In the genomic region with DNA sequence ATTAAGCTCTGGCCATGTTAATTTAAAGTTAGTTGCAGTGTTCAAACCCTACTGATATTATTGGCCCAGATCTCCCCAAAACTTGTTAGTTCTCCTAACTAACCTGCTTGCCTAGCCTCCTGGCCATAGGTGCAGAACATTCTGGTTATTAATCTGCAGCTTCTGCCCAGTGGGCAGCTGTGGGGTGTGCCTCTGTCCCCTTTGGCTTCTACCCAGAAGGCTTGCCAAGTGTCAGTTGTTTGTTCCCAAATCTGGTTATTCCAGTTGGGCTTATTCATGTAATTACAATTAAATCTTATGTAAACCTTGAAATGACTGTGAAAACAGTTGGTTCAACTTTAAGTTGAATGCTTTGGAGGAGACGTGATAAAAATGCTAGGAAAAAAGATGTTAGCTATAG, we compare ENCODE assay signal across 13 mouse cellular contexts. TPM values are rescaled to one million over a fixed set of nuclear protein-coding genes. Genes with fewer than 3 reads are reported as not detected.
DNase-seq lines count a peak whose midpoint lies in the region; ATAC-seq lines count a peak whose summit lies in the region.
"Had no signal": no experiment of that assay in that cellular context is flagged by ENCODE, and none has a peak within 500 bp of the region (broad histone marks: within the 10 kb centered on the region; RNA-seq: fewer than 3 reads in every experiment).

No protein-coding gene starts in this region.

- H3K36me3 ChIP-seq in megakaryocyte, embryonic 14.5 days (replicated peaks; ENCODE audit: low read length), result peaks cover 63% of the 10 kb centered on the region
- no peaks in the 10 kb centered on the region for H3K36me3 ChIP-seq in stomach, embryonic 16.5 days (ENCODE audit: control insufficient read depth, insufficient read depth, low read length)
- H3K36me3 ChIP-seq: lung, embryonic 15.5 days; neural tube, embryonic 13.5 days had no signal

- no peaks in the 10 kb centered on the region for H3K9me3 ChIP-seq in megakaryocyte, embryonic 14.5 days
- H3K9me3 ChIP-seq in stomach, embryonic 16.5 days (replicated peaks; ENCODE audit: control insufficient read depth, low read length), result no peaks in the 10 kb centered on the region
- H3K9me3 ChIP-seq: lung, embryonic 15.5 days; neural tube, embryonic 13.5 days had no signal

- peaks cover 80% of the 10 kb centered on the region for H3K4me1 ChIP-seq in megakaryocyte, embryonic 14.5 days
- peaks cover 35% of the 10 kb centered on the region for H3K4me1 ChIP-seq in stomach, embryonic 16.5 days (ENCODE audit: control insufficient read depth, insufficient read depth, low read length)

- H3K27me3 ChIP-seq in megakaryocyte, embryonic 14.5 days (replicated peaks), result no peaks in the 10 kb centered on the region
- H3K27me3 ChIP-seq in stomach, embryonic 16.5 days (ENCODE audit: control insufficient read depth, insufficient read depth, low read length), result no peaks in the 10 kb centered on the region
- H3K27me3 ChIP-seq: lung, embryonic 15.5 days; neural tube, embryonic 13.5 days had no signal

- H3K27ac ChIP-seq in stomach, embryonic 16.5 days (ENCODE audit: low read length), result peak overlapping the region; percentile 42; the same call in 1 of the 2 replicates
- H3K27ac ChIP-seq: lung, embryonic 15.5 days; neural tube, embryonic 13.5 days had no signal

- DNase-seq in adrenal gland, postnatal 10 days, result peak; percentile 60
- no peak for DNase-seq in adrenal gland, adult 8-10 months
- peak; percentile 63 to 75 for DNase-seq in lung, adult 18-20 months
- no peak for DNase-seq in heart, adult 8-10 months (ENCODE audit: low spot score)
- no peak for DNase-seq in left cerebral cortex, adult 8-10 months (ENCODE audit: low spot score in 2 of 2)
- DNase-seq: embryo, embryonic 11 days; layer of hippocampus, adult 9-11 months had no signal

- no peak for ATAC-seq in megakaryocyte, adult 5-6 weeks (ENCODE audit: poor library complexity, severe bottlenecking)
- ATAC-seq in stomach, embryonic 16.5 days (ENCODE audit: insufficient read depth, low FRiP score), result no peak
- ATAC-seq: midbrain, embryonic 16.5 days had no signal

- 40% methylated on average over 1 of the region's 1 CpGs for WGBS in stomach, embryonic 16.5 days

- H3K4me3 ChIP-seq in megakaryocyte, embryonic 14.5 days (replicated peaks), result peak overlapping the region; percentile 35
- no peak overlapping the region for H3K4me3 ChIP-seq in stomach, embryonic 16.5 days (replicated peaks; ENCODE audit: low read length)
- H3K4me3 ChIP-seq: lung, embryonic 15.5 days; neural tube, embryonic 13.5 days had no signal

- H3K9ac ChIP-seq in stomach, embryonic 16.5 days (ENCODE audit: low read length), result no peak overlapping the region
- H3K9ac ChIP-seq: lung, embryonic 15.5 days; neural tube, embryonic 13.5 days had no signal

- no peak overlapping the region for H3K4me2 ChIP-seq in stomach, embryonic 16.5 days (ENCODE audit: low read depth, low read length)
- H3K4me2 ChIP-seq: lung, embryonic 15.5 days; neural tube, embryonic 13.5 days had no signal

RNA-seq across cellular contexts. Expression of gene Jarid2, which starts 8.0 kb away (rescaled TPM):
- 10 to 100 TPM; 45.0 to 60.1 TPM for total RNA-seq in adrenal gland, postnatal 10 days (2021)
- total RNA-seq in adrenal gland, adult 8-10 months (2022), result 10 to 100 TPM; 32.9 to 48.1 (median 37.8) TPM
- polyA plus RNA-seq in megakaryocyte, embryonic 14.5 days (2012; ENCODE audit: insufficient read depth, low replicate concordance), result 68.2 and 178 TPM in 2 replicates
- 49.1 and 49.2 TPM in 2 replicates for total RNA-seq in megakaryocyte, adult 5-6 weeks (2015)
- 59.8 and 74.4 TPM in 2 replicates for total RNA-seq in megakaryocyte, adult 5-6 weeks (2017)
- 27.6 and 28.4 TPM in 2 replicates for polyA plus RNA-seq in stomach, embryonic 16.5 days (2015; fragmentation: Nextera tagmentation; extraction: Ambion mirVana)
- total RNA-seq in heart, adult 8-10 months (2022), result 10 to 100 TPM; 13.9 to 25.9 (median 19.4) TPM
- total RNA-seq in left cerebral cortex, adult 8-10 months (2022), result 10 to 100 TPM; 29.5 to 37.8 (median 33.3) TPM

Comparison
In these comparisons a context has a peak if more than half of its experiments do, and no peak if none do; other contexts are left out.
1. DNase-seq: peak in adrenal gland, postnatal 10 days (single experiment) and lung, adult 18-20 months (2 of 2); none in adrenal gland, adult 8-10 months (single experiment), heart, adult 8-10 months (single experiment) and left cerebral cortex, adult 8-10 months (0 of 2).